ENCODE assay signal across 20 mouse cellular contexts in genomic region chr14:50868211-50868610, GRCm38 (mm10). TPM values are rescaled to one million over a fixed set of nuclear protein-coding genes. Genes with fewer than 3 reads are reported as not detected.
"Had no signal": no experiment of that assay in that cellular context is flagged by ENCODE, and none has a peak within 500 bp of the region (broad histone marks: within the 10 kb centered on the region; RNA-seq: fewer than 3 reads in every experiment).

No protein-coding gene starts in this region.

- H3K27me3 ChIP-seq: midbrain, embryonic 12.5 days; neural tube, embryonic 13.5 days; neural tube, embryonic 15.5 days; stomach, embryonic 15.5 days had no signal

- H3K36me3 ChIP-seq: midbrain, embryonic 12.5 days; neural tube, embryonic 13.5 days; neural tube, embryonic 15.5 days had no signal

- H3K9me3 ChIP-seq: midbrain, embryonic 10.5 days; midbrain, embryonic 12.5 days; neural tube, embryonic 13.5 days; neural tube, embryonic 15.5 days; stomach, embryonic 15.5 days had no signal

- H3K4me3 ChIP-seq: midbrain, embryonic 10.5 days; midbrain, embryonic 12.5 days; myocyte; neural tube, embryonic 13.5 days; neural tube, embryonic 15.5 days; stomach, embryonic 15.5 days had no signal

- H3K27ac ChIP-seq: midbrain, embryonic 10.5 days; midbrain, embryonic 12.5 days; neural tube, embryonic 13.5 days; neural tube, embryonic 15.5 days; stomach, embryonic 15.5 days; stomach, postnatal 0 days had no signal

- DNase-seq: lung, adult 18-20 months; lung, embryonic 14.5 days; lung, postnatal 10 days; lung, postnatal 36 days; midbrain, embryonic 14.5 days; retina, postnatal 1 day; right cerebral cortex, adult 18-20 months; right cerebral cortex, postnatal 25 days; right cerebral cortex, postnatal 4 days; thymus, adult 2 months; thymus, postnatal 25 days; thymus, postnatal 4 days had no signal

RNA-seq across cellular contexts. Expression of gene Klhl33, which starts 29.1 kb away (rescaled TPM):
- total RNA-seq: megakaryocyte-erythroid progenitor cell, adult 5-6 weeks had no signal
